Mouse (Mus musculus): Measurements from ENCODE around the gene Zswim3. TPM values are rescaled to one million over a fixed set of nuclear protein-coding genes. Genes with fewer than 3 reads are reported as not detected.

Zswim3 gene
- polyA plus RNA-seq, 1 experiment from 2014 or later: 7.3 TPM

GRCm38 (mm10) chr2:164823181-164823585 is 18.3 kb downstream of the Zswim3 start:
- peaks cover 5% of the 10 kb centered on the region; the same call in 1 of the 2 replicates for H3K4me1 ChIP-seq (replicated peaks; ENCODE audit: control insufficient read depth, insufficient read depth, low read length)
- H3K4me2 ChIP-seq: peak overlapping the region; percentile 79
- H3K9me3 ChIP-seq (ENCODE audit: control insufficient read depth, low read length): no peaks in the 10 kb centered on the region
- ATAC-seq (replicated peaks; ENCODE audit: low FRiP score) (peak; percentile 70), DNase-seq (ENCODE audit: low spot score) (no peak)
- H3K36me3 ChIP-seq (ENCODE audit: control insufficient read depth, insufficient read depth, low read length): peaks cover 16% of the 10 kb centered on the region
- H3K4me3 ChIP-seq (ENCODE audit: low read depth, low read length): peak overlapping the region; percentile 77
- H3K27ac ChIP-seq (ENCODE audit: low read depth, low read length): peak overlapping the region; percentile 57; the same call in 1 of the 2 replicates
- no peaks in the 10 kb centered on the region for H3K27me3 ChIP-seq (replicated peaks; ENCODE audit: control insufficient read depth, insufficient read depth, low read length)
- H3K9ac ChIP-seq (ENCODE audit: low read depth, low read length): peak overlapping the region; percentile 75
- WGBS: 2% methylated on average over 10 of the region's 10 CpGs

DNA sequence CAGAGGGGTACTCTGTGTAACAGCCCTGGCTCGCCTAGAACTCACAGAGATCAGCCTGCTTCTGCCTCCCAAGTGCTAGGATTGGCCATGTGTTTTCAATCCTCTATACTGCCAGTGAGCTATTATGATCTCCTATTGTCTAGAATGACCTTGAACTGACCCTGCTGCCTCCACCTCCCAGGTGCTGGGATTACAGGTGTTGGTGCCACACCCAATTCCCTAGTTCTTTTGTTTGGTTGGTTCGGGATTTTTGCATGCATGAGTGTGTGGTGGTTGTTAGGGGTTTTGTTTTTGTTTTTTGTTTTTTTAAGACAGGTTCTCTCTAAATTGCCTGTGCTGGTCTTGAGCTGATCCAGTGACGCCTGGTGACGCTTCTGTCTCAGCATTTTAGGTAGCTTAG is 19.1 kb downstream of the Zswim3 start:
- Histone ChIP-seq H3K27ac (ENCODE audit: low read depth, low read length) (no peak overlapping the region), H3K9me3 (ENCODE audit: control insufficient read depth, low read length) (no peaks in the 10 kb centered on the region), H3K27me3 (replicated peaks; ENCODE audit: control insufficient read depth, insufficient read depth, low read length) (no peaks in the 10 kb centered on the region), H3K4me1 (replicated peaks; ENCODE audit: control insufficient read depth, insufficient read depth, low read length) (peaks cover 5% of the 10 kb centered on the region; the same call in 1 of the 2 replicates), H3K9ac (ENCODE audit: low read depth, low read length) (no peak overlapping the region), H3K4me2 (peak overlapping the region; percentile 79), H3K4me3 (ENCODE audit: low read depth, low read length) (peak overlapping the region; percentile 77; the same call in 1 of the 2 replicates), H3K36me3 (ENCODE audit: control insufficient read depth, insufficient read depth, low read length) (peaks cover 16% of the 10 kb centered on the region)
- ATAC-seq (replicated peaks; ENCODE audit: low FRiP score) (no peak), DNase-seq (ENCODE audit: low spot score) (no peak)
- WGBS: 89% methylated on average over 4 of the region's 4 CpGs

GRCm38 (mm10) chr2:164825521-164825920 is 20.6 kb downstream of the Zswim3 start:
- Histone ChIP-seq H3K27ac (ENCODE audit: low read depth, low read length) (no peak overlapping the region), H3K4me2 (no peak overlapping the region), H3K4me3 (ENCODE audit: low read depth, low read length) (no peak overlapping the region), H3K4me1 (replicated peaks; ENCODE audit: control insufficient read depth, insufficient read depth, low read length) (peaks cover 5% of the 10 kb centered on the region; the same call in 1 of the 2 replicates), H3K36me3 (ENCODE audit: control insufficient read depth, insufficient read depth, low read length) (peaks cover 16% of the 10 kb centered on the region), H3K9me3 (ENCODE audit: control insufficient read depth, low read length) (no peaks in the 10 kb centered on the region), H3K27me3 (replicated peaks; ENCODE audit: control insufficient read depth, insufficient read depth, low read length) (no peaks in the 10 kb centered on the region), H3K9ac (ENCODE audit: low read depth, low read length) (no peak overlapping the region)
- WGBS: 95% methylated on average over 17 of the region's 17 CpGs
- DNase-seq (ENCODE audit: low spot score) (no peak), ATAC-seq (replicated peaks; ENCODE audit: low FRiP score) (no peak)

GRCm38 (mm10) chr2:164827146-164827850 is 22.4 kb downstream of the Zswim3 start:
- no peaks in the 10 kb centered on the region for H3K27me3 ChIP-seq (replicated peaks; ENCODE audit: control insufficient read depth, insufficient read depth, low read length)
- H3K27ac ChIP-seq (ENCODE audit: low read depth, low read length): no peak overlapping the region
- peaks cover 5% of the 10 kb centered on the region; the same call in 1 of the 2 replicates for H3K4me1 ChIP-seq (replicated peaks; ENCODE audit: control insufficient read depth, insufficient read depth, low read length)
- no peak overlapping the region for H3K4me3 ChIP-seq (ENCODE audit: low read depth, low read length)
- no peak overlapping the region for H3K4me2 ChIP-seq
- no peaks in the 10 kb centered on the region for H3K9me3 ChIP-seq (ENCODE audit: control insufficient read depth, low read length)
- H3K9ac ChIP-seq (ENCODE audit: low read depth, low read length): no peak overlapping the region
- 80% methylated on average over 16 of the region's 16 CpGs for WGBS
- DNase-seq (ENCODE audit: low spot score) (no peak), ATAC-seq (replicated peaks; ENCODE audit: low FRiP score) (0 out of 2 replicates have a peak, but pooled peaks have one; percentile 9)
- peaks cover 16% of the 10 kb centered on the region for H3K36me3 ChIP-seq (ENCODE audit: control insufficient read depth, insufficient read depth, low read length)

- Histone ChIP-seq H3K9ac (ENCODE audit: low read depth, low read length) (no peak within 1 kb of the TSS), H3K4me1 (replicated peaks; ENCODE audit: control insufficient read depth, insufficient read depth, low read length) (peaks cover 8% of the 10 kb centered on the region), H3K4me2 (no peak within 1 kb of the TSS), H3K27ac (ENCODE audit: low read depth, low read length) (no peak within 1 kb of the TSS), H3K9me3 (ENCODE audit: control insufficient read depth, low read length) (no peaks in the 10 kb centered on the region), H3K36me3 (ENCODE audit: control insufficient read depth, insufficient read depth, low read length) (peaks cover 16% of the 10 kb centered on the region), H3K27me3 (replicated peaks; ENCODE audit: control insufficient read depth, insufficient read depth, low read length) (no peaks in the 10 kb centered on the region), H3K4me3 (ENCODE audit: low read depth, low read length) (no peak within 1 kb of the TSS)
- ATAC-seq (replicated peaks; ENCODE audit: low FRiP score): no peak
- no peak for DNase-seq (ENCODE audit: low spot score)
- 87% methylated on average over 6 of the region's 6 CpGs for WGBS
Measured at GRCm38 (mm10) chr2:164828437-164828836, 23.5 kb downstream of the Zswim3 start, which contains the start of gene Spata25. Gene Spata25, minus strand, starts transcription at chr2:164828537.

DNA sequence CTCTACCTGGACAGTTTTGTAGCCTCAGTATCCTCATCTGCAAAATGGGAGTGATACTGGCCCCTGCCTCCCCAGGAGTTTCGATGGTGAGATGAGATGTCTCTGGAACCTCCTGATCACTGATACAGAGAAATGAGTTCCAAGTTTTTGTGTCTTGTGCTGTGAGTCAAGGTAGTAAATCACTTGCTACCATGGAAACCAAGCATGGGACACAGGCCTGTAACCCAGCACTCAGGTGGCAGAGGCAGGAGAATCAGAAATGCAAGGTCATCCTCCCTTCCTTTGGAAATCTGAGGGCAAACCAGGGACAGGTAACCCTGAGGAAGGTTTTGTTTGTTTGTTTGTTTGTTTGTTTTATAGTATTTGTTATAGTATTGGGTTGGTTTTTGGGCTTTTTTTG is 24.2 kb downstream of the Zswim3 start:
- H3K27me3 ChIP-seq (replicated peaks; ENCODE audit: control insufficient read depth, insufficient read depth, low read length): no peaks in the 10 kb centered on the region
- peaks cover 6% of the 10 kb centered on the region; the same call in 1 of the 2 replicates for H3K4me1 ChIP-seq (replicated peaks; ENCODE audit: control insufficient read depth, insufficient read depth, low read length)
- H3K4me3 ChIP-seq (ENCODE audit: low read depth, low read length): no peak overlapping the region
- 94% methylated on average over 1 of the region's 1 CpGs for WGBS
- DNase-seq (ENCODE audit: low spot score): no peak
- H3K4me2 ChIP-seq: no peak overlapping the region
- H3K9me3 ChIP-seq (ENCODE audit: control insufficient read depth, low read length): no peaks in the 10 kb centered on the region
- H3K36me3 ChIP-seq (ENCODE audit: control insufficient read depth, insufficient read depth, low read length): peaks cover 16% of the 10 kb centered on the region
- no peak overlapping the region for H3K9ac ChIP-seq (ENCODE audit: low read depth, low read length)
- no peak overlapping the region for H3K27ac ChIP-seq (ENCODE audit: low read depth, low read length)
- ATAC-seq (replicated peaks; ENCODE audit: low FRiP score): no peak

DNA sequence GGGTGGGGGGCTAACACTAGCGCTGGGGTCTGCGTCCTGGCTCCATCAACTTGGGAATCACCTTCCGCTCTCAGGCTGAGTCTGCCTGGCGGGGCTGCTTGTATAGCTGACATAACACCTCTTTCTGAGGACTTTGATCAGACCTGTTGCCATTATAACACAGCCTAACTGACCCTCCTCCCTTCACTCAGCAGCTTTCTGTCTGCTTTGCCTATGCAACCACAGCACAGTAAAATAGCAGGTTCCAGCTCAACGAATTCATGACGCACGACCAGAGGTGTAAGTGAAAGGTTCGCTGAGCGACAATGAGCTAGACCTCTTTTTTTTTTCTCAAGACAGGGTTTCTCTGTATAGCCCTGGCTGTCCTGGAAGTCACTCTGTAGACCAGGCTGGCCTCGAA is 26.1 kb downstream of the Zswim3 start:
- DNase-seq (ENCODE audit: low spot score): no peak
- H3K27ac ChIP-seq (ENCODE audit: low read depth, low read length): no peak overlapping the region
- WGBS: 84% methylated on average over 10 of the region's 10 CpGs
- no peak overlapping the region for H3K4me3 ChIP-seq (ENCODE audit: low read depth, low read length)
- no peak overlapping the region for H3K9ac ChIP-seq (ENCODE audit: low read depth, low read length)
- ATAC-seq (replicated peaks; ENCODE audit: low FRiP score): no peak
- peaks cover 12% of the 10 kb centered on the region for H3K4me1 ChIP-seq (replicated peaks; ENCODE audit: control insufficient read depth, insufficient read depth, low read length)
- no peaks in the 10 kb centered on the region for H3K9me3 ChIP-seq (ENCODE audit: control insufficient read depth, low read length)
- peaks cover 7% of the 10 kb centered on the region for H3K36me3 ChIP-seq (ENCODE audit: control insufficient read depth, insufficient read depth, low read length)
- no peak overlapping the region for H3K4me2 ChIP-seq
- H3K27me3 ChIP-seq (replicated peaks; ENCODE audit: control insufficient read depth, insufficient read depth, low read length): no peaks in the 10 kb centered on the region

GRCm38 (mm10) chr2:164832032-164832747 is 27.3 kb downstream of the Zswim3 start:
- H3K9me3 ChIP-seq (ENCODE audit: control insufficient read depth, low read length): no peaks in the 10 kb centered on the region
- DNase-seq (ENCODE audit: low spot score): no peak
- H3K4me1 ChIP-seq (replicated peaks; ENCODE audit: control insufficient read depth, insufficient read depth, low read length): peaks cover 12% of the 10 kb centered on the region
- peak overlapping the region; percentile 100 for H3K4me2 ChIP-seq
- ATAC-seq (replicated peaks; ENCODE audit: low FRiP score): no peak; the same call in 1 of the 2 replicates
- H3K27me3 ChIP-seq (replicated peaks; ENCODE audit: control insufficient read depth, insufficient read depth, low read length): no peaks in the 10 kb centered on the region
- H3K27ac ChIP-seq (ENCODE audit: low read depth, low read length): peak overlapping the region; percentile 79
- peak overlapping the region; percentile 87 for H3K9ac ChIP-seq (ENCODE audit: low read depth, low read length)
- 66% methylated on average over 16 of the region's 16 CpGs for WGBS
- H3K36me3 ChIP-seq (ENCODE audit: control insufficient read depth, insufficient read depth, low read length): peaks cover 3% of the 10 kb centered on the region
- H3K4me3 ChIP-seq (ENCODE audit: low read depth, low read length): peak overlapping the region; percentile 77

Data from liver, embryonic 11.5 days (tissue).